Mouse (Mus musculus) small intestine, adult 2 months (tissue): ENCODE data around the gene Arhgap30.

Source experiments
- CTCF ChIP-seq: fragments of 200-500 bp; IDR thresholded peaks from 2 replicates; pipeline ENCODE4 v1.5.1; 2012; ENCODE audit warnings: low read depth, mild to moderate bottlenecking, control low read depth, inconsistent platforms, low read length, moderate library complexity, mixed read lengths; ENCODE audit not compliant: insufficient replicate concordance, insufficient read length; ENCODE audit errors: extremely low read depth
- POLR2A ChIP-seq: fragments of 200-500 bp; IDR thresholded peaks from 2 replicates; pipeline ENCODE4 v1.6.1; 2012; ENCODE audit warnings: low read depth, mild to moderate bottlenecking, control low read depth, inconsistent platforms, low read length, moderate library complexity

GRCm38 (mm10) chr1:171418660-171419059 is 29.9 kb downstream of the Arhgap30 start, which contains the start of gene Tstd1:
- no peak for TF ChIP-seq CTCF
- no peak for TF ChIP-seq POLR2A
